Comparison of ENCODE assay signal across 8 mouse cellular contexts in the genomic region with DNA sequence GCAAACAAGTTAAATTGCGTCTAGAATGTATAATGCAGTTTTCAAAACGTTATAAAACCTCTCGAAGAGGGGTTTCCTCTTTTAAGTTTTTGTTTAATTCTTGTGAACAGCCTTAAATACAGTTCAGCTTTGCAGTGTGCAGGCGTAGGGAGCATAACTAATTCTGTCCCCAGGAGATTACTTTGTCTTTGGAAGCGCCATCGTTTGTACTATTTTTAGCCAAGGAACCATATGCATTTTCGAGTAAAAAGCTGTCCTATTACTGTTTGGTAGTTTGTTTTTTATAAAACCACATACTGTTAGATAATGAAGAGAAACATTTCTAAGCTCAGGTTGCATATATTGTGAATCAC.
A peak's percentile ranks its signal among the peaks of the same experiment; 100 is the strongest.
DNase-seq lines count a peak whose midpoint lies in the region; ATAC-seq and TF ChIP-seq lines count a peak whose summit lies in the region.

No protein-coding gene starts in this region.

- no peak for TF ChIP-seq CTCF in lung, embryonic 14.5 days (IDR thresholded peaks at IDR 0.05; ENCODE audit: low read depth)

- no peak for ATAC-seq in lung, embryonic 14.5 days (ENCODE audit: insufficient read depth)
- no peak for ATAC-seq in forebrain, embryonic 13.5 days
- ATAC-seq in limb, embryonic 13.5 days (ENCODE audit: low FRiP score, low read depth), result no peak
- ATAC-seq in neural tube, embryonic 15.5 days (ENCODE audit: low FRiP score), result peak; percentile 17; the same call in 1 of the 2 replicates

- no peaks in the 10 kb centered on the region for H3K9me3 ChIP-seq in lung, embryonic 14.5 days (ENCODE audit: low read depth, low read length)
- H3K9me3 ChIP-seq in forebrain, embryonic 13.5 days (replicated peaks), result no peaks in the 10 kb centered on the region
- H3K9me3 ChIP-seq in limb, embryonic 13.5 days, result no peaks in the 10 kb centered on the region
- H3K9me3 ChIP-seq in neural tube, embryonic 15.5 days (replicated peaks), result no peaks in the 10 kb centered on the region

- peak overlapping the region; percentile 52 for H3K4me2 ChIP-seq in lung, embryonic 14.5 days
- H3K4me2 ChIP-seq in forebrain, embryonic 13.5 days, result peak overlapping the region; percentile 50
- H3K4me2 ChIP-seq in limb, embryonic 13.5 days (replicated peaks), result peak overlapping the region; percentile 58
- peak overlapping the region; percentile 53 for H3K4me2 ChIP-seq in neural tube, embryonic 15.5 days

- DNase-seq in lung, embryonic 14.5 days, result no peak
- no peak for DNase-seq in lung, postnatal 10 days
- DNase-seq in right cerebral cortex, postnatal 14 days, result no peak
- no peak for DNase-seq in thymus, postnatal 14 days
- no peak for DNase-seq in cerebellum, postnatal 14 days

- H3K4me3 ChIP-seq in lung, embryonic 14.5 days (ENCODE audit: low read depth, low read length), result no peak overlapping the region
- H3K4me3 ChIP-seq in forebrain, embryonic 13.5 days, result peak overlapping the region; percentile 6; the same call in 1 of the 2 replicates
- H3K4me3 ChIP-seq in limb, embryonic 13.5 days, result no peak overlapping the region
- H3K4me3 ChIP-seq in neural tube, embryonic 15.5 days (replicated peaks), result peak overlapping the region; percentile 14; the same call in 1 of the 2 replicates

- no peaks in the 10 kb centered on the region for H3K36me3 ChIP-seq in lung, embryonic 14.5 days (ENCODE audit: insufficient read depth)
- H3K36me3 ChIP-seq in forebrain, embryonic 13.5 days (ENCODE audit: poor library complexity, severe bottlenecking), result no peaks in the 10 kb centered on the region
- no peaks in the 10 kb centered on the region for H3K36me3 ChIP-seq in limb, embryonic 13.5 days
- H3K36me3 ChIP-seq in neural tube, embryonic 15.5 days, result no peaks in the 10 kb centered on the region

- 33% methylated on average over 7 of the region's 7 CpGs for WGBS in lung, embryonic 14.5 days
- 21% methylated on average over 7 of the region's 7 CpGs for WGBS in forebrain, embryonic 13.5 days
- 32% methylated on average over 7 of the region's 7 CpGs for WGBS in limb, embryonic 13.5 days
- WGBS in neural tube, embryonic 15.5 days, result 18% methylated on average over 7 of the region's 7 CpGs

- H3K27me3 ChIP-seq in lung, embryonic 14.5 days (ENCODE audit: insufficient read depth, low read length), result no peaks in the 10 kb centered on the region
- H3K27me3 ChIP-seq in forebrain, embryonic 13.5 days, result no peaks in the 10 kb centered on the region
- H3K27me3 ChIP-seq in limb, embryonic 13.5 days, result no peaks in the 10 kb centered on the region
- no peaks in the 10 kb centered on the region for H3K27me3 ChIP-seq in neural tube, embryonic 15.5 days (replicated peaks)

- H3K4me1 ChIP-seq in lung, embryonic 14.5 days (ENCODE audit: insufficient read depth), result no peaks in the 10 kb centered on the region
- H3K4me1 ChIP-seq in forebrain, embryonic 13.5 days, result peaks cover 12% of the 10 kb centered on the region
- peaks cover 12% of the 10 kb centered on the region for H3K4me1 ChIP-seq in limb, embryonic 13.5 days
- peaks cover 11% of the 10 kb centered on the region for H3K4me1 ChIP-seq in neural tube, embryonic 15.5 days

- H3K9ac ChIP-seq in lung, embryonic 14.5 days, result no peak overlapping the region
- H3K9ac ChIP-seq in forebrain, embryonic 13.5 days, result peak overlapping the region; percentile 34; the same call in 1 of the 2 replicates
- no peak overlapping the region for H3K9ac ChIP-seq in limb, embryonic 13.5 days
- H3K9ac ChIP-seq in neural tube, embryonic 15.5 days (replicated peaks), result no peak overlapping the region

- H3K27ac ChIP-seq in lung, embryonic 14.5 days (ENCODE audit: low read depth), result peak overlapping the region; percentile 64; the same call in 1 of the 2 replicates
- no peak overlapping the region for H3K27ac ChIP-seq in forebrain, embryonic 13.5 days
- H3K27ac ChIP-seq in limb, embryonic 13.5 days, result no peak overlapping the region
- no peak overlapping the region for H3K27ac ChIP-seq in neural tube, embryonic 15.5 days (replicated peaks)

Comparison
In these comparisons a context has a peak if more than half of its experiments do, and no peak if none do; other contexts are left out.
1. H3K4me3 ChIP-seq: peak in forebrain, embryonic 13.5 days (single experiment) and neural tube, embryonic 15.5 days (single experiment); none in lung, embryonic 14.5 days (single experiment) and limb, embryonic 13.5 days (single experiment).
2. Peak in every context shown above with its lines, with median percentiles within 50 percentile points of each other: H3K4me2 ChIP-seq.